Mouse (Mus musculus): ENCODE results near the gene Magi1. TPM values are rescaled to one million over a fixed set of nuclear protein-coding genes. Genes with fewer than 3 reads are reported as not detected.

Gene Magi1
- polyA plus RNA-seq, 1 experiment from 2014 or later = 19.4 TPM

DNA sequence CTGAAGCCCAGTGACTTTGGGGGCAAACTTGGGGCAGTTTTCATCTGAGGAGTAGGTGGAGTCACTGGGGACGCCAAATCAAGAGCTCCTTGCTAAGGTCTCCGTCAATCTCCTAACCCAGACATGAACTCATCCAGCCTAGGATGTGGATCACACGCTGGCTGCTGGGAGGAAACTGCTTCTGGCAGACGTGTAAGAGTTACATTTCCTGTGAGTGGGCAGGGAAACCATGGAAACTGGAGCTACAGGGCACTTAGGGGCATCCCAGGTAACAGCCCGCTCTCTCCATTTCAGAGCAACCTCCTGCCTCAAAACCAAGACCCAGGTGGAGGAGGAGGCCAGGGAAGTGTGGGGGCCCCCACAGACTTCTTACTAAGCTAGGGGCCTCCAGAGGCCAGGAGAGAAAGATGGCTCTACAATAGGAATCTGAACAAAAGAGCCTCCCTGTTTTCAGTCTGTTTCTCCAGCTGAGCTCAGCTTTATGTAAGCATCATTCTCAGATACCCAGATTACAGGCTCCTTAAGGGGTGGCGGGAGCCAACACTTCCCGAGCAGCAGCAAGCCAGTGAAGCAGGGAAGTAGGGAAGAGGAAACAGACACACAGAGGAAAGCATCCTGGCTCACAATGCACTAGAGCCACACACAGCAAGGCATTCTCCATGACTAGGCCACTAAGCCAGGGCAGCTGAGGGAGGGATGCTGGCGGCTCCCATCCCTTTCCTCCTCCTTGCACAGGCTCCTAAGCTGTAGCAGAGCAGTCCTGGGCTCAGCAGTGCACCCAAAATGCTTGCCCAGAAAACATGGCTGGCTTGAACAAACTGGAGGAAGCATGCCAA, 427.7 kb downstream of the Magi1 start:
- 46% methylated on average over 8 of the region's 8 CpGs for WGBS
- Histone ChIP-seq H3K27me3 (ENCODE audit: low read depth, poor library complexity, severe bottlenecking) (no peaks in the 10 kb centered on the region), H3K4me3 (no peak overlapping the region), H3K27ac (replicated peaks) (peak overlapping the region; percentile 74), H3K4me1 (peaks cover 30% of the 10 kb centered on the region), H3K9me3 (replicated peaks) (no peaks in the 10 kb centered on the region), H3K36me3 (0 out of 2 replicates have a peak, but pooled peaks cover 4% of the 10 kb centered on the region)
- DNase-seq (ENCODE audit: low spot score) = peak; percentile 20

DNA sequence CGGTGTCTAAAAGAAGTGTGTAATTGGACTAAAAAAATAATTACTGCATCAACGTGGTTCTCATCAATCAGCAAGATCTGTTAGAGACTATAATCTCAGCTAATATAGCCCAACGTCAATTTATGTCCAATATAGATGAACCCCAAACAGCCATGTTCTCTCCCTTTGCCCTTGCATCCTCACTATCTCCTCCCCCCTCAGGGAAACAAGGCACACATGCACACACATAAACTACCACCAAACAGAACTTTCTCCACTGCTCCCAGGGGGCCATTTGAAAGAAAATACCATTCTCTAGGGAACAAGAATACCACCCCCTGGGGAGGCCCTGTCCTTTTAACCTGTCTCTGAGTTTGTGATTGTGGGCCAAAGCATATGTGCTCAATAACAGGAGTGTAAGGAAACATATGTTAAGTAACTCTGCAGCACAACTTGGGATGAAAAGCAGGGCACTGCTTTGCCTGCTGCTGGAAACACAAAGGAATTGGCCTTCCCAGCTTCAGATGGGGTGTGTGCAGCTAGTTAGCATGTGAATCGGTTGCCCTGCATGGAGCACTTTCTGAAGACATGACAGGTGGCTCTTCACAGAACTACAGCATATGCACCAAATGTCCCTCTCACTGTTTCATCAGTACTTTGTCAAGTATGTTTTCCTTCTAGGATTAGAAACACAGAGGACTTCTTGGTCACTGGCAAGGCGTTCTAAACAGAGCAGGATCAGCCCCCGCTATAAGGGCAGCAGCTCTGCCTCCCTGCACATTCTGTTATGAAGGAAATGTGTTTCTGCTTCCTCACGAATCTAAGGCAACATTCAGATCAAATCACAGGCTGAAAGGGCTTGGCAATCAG, 434.6 kb downstream of the Magi1 start:
- H3K4me3 ChIP-seq = no peak overlapping the region; the same call in 1 of the 2 replicates
- no peaks in the 10 kb centered on the region for H3K27me3 ChIP-seq (ENCODE audit: low read depth, poor library complexity, severe bottlenecking)
- peaks cover 50% of the 10 kb centered on the region for H3K4me1 ChIP-seq
- 45% methylated on average over 7 of the region's 7 CpGs for WGBS
- 0 out of 2 replicates have a peak, but pooled peaks cover 2% of the 10 kb centered on the region for H3K36me3 ChIP-seq
- H3K9me3 ChIP-seq (replicated peaks) = no peaks in the 10 kb centered on the region
- DNase-seq (ENCODE audit: low spot score) = peak; percentile 46
- H3K27ac ChIP-seq (replicated peaks) = peak overlapping the region; percentile 81

DNA sequence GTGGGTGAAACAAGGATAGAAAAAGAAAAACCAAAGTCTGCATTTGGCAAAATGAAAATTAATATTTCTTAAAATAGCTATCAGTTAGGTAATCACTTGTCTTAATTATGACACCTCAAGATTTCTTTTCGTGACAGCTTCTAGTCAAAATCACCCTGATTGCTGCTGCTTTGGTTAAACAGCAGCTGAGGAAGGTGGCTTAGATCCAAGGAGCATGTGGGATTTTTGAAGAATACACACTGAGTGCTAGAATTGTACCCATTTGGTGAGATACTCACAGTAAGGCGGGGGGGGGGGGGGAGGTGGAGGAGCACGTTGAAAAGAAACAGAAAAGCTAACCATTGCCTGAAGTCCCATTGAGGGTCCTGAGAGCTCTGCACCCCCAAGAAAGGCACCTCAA, 438.2 kb downstream of the Magi1 start:
- Histone ChIP-seq H3K36me3 (0 out of 2 replicates have a peak, but pooled peaks cover 2% of the 10 kb centered on the region), H3K4me3 (no peak overlapping the region), H3K9me3 (replicated peaks) (no peaks in the 10 kb centered on the region), H3K27me3 (ENCODE audit: low read depth, poor library complexity, severe bottlenecking) (no peaks in the 10 kb centered on the region), H3K4me1 (peaks cover 45% of the 10 kb centered on the region), H3K27ac (replicated peaks) (no peak overlapping the region)
- no peak for DNase-seq (ENCODE audit: low spot score)
- 83% methylated on average over 3 of the region's 3 CpGs for WGBS

DNA sequence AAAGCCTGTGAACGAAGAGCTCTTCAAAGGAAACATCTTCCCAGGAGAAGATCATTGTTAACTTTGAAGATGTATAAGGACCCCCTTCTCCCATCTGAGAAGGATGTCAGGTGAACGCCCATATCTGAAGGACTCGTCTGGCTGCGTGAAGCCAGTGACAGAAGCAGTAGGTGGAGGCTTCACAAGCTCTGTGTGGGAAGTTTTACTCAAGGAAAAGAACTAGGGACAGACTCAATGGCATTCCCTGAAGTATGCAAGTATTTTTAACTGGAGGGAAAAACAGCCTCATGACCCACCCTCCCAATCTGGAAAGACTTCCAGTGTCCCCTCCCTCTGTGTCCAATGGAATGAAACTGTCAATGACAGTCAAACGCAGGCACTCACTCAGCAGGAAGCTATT, 438.6 kb downstream of the Magi1 start:
- 86% methylated on average over 5 of the region's 5 CpGs for WGBS
- Histone ChIP-seq H3K27ac (replicated peaks) (no peak overlapping the region), H3K9me3 (replicated peaks) (no peaks in the 10 kb centered on the region), H3K36me3 (0 out of 2 replicates have a peak, but pooled peaks cover 2% of the 10 kb centered on the region), H3K4me1 (peaks cover 41% of the 10 kb centered on the region), H3K27me3 (ENCODE audit: low read depth, poor library complexity, severe bottlenecking) (no peaks in the 10 kb centered on the region), H3K4me3 (no peak overlapping the region)
- DNase-seq (ENCODE audit: low spot score) = no peak

DNA sequence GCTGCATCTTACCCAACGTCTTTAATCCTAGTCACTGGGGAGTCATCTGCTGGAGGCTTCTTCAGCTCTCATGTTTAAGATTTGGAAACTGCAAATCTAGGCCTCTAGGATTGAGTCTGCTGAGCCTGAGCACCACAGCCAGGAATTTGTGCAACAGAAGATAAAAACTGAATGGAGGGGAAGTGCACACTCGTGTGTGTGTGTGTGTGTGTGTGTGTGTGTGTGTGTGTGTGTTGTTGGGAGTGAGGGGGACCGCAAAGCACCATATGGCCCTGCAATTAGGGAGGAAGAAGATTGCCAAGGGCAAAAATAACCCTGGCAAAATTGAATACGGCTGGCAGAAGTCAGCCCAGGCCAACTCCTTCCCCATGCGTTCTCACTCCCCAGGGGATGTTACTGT, 439.1 kb downstream of the Magi1 start:
- H3K36me3 ChIP-seq = 0 out of 2 replicates have a peak, but pooled peaks cover 2% of the 10 kb centered on the region
- no peak overlapping the region for H3K27ac ChIP-seq (replicated peaks)
- peaks cover 36% of the 10 kb centered on the region for H3K4me1 ChIP-seq
- H3K9me3 ChIP-seq (replicated peaks) = no peaks in the 10 kb centered on the region
- H3K4me3 ChIP-seq = no peak overlapping the region
- 84% methylated on average over 5 of the region's 5 CpGs for WGBS
- no peaks in the 10 kb centered on the region for H3K27me3 ChIP-seq (ENCODE audit: low read depth, poor library complexity, severe bottlenecking)
- DNase-seq (ENCODE audit: low spot score) = no peak

DNA sequence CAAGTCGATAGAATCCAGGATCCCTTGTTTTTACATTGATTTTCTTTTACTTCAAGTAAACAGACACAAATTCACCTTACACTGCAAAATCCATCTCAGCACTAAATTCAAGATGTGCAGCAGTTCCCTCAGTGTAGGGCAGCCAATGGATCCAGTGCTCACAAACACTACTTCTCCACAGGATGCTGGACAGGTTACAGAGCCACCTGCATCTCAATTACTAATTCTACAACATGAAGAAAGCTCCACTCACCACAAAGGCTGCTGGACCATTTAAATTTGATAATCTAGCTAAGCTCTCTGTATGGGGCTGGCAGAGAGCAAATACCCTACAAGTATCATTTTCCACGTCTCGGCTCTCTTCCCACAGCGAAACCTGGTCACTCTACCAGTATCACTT, 445.3 kb downstream of the Magi1 start:
- Histone ChIP-seq H3K9me3 (replicated peaks) (no peaks in the 10 kb centered on the region), H3K27me3 (ENCODE audit: low read depth, poor library complexity, severe bottlenecking) (no peaks in the 10 kb centered on the region), H3K4me3 (no peak overlapping the region), H3K36me3 (no peaks in the 10 kb centered on the region), H3K27ac (replicated peaks) (no peak overlapping the region), H3K4me1 (peaks cover 5% of the 10 kb centered on the region; the same call in 1 of the 2 replicates)
- WGBS = 87% methylated on average over 4 of the region's 4 CpGs
- DNase-seq (ENCODE audit: low spot score) = no peak

DNA sequence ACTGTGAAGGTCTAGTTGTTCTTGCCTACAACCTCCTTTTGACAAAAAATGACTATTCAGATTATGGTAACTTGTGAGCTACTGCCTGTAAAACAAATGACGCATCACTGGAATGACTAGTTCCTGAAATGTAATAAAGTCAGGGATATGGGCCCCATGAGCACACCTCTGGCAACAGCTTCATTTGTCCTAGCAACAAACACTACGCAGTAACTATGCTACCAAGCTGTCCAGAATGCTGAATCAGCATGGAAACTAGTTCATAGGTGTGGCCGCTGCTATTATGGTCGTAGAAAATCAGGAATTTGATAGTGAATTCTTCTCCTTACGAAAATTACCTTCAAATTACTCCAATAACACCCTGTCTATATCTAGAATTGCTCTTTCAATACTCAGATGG, 447.1 kb downstream of the Magi1 start:
- no peak overlapping the region for H3K4me3 ChIP-seq
- WGBS = 94% methylated on average over 5 of the region's 5 CpGs
- H3K36me3 ChIP-seq = no peaks in the 10 kb centered on the region
- H3K4me1 ChIP-seq = no peaks in the 10 kb centered on the region; the same call in 1 of the 2 replicates
- no peak overlapping the region for H3K27ac ChIP-seq (replicated peaks)
- no peaks in the 10 kb centered on the region for H3K27me3 ChIP-seq (ENCODE audit: low read depth, poor library complexity, severe bottlenecking)
- no peaks in the 10 kb centered on the region for H3K9me3 ChIP-seq (replicated peaks)
- no peak for DNase-seq (ENCODE audit: low spot score)

DNA sequence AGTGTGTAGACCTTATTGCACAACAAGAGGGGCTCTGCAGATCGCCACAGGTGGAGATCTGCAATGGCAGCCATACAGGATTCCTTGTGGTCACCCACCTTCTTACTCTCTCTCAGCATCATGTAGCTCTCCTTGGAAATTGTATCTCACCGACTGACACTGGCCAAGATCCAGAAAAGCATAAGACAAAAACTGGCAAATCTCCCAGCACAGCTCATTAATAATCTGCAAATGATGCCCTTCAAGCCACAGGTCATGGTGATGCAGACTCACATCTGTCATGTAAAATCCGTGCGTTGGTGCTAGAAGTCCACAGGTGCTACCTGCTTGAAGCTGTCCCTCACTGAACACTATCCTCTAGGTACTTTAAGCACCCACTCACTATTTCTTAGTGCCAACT, 448.5 kb downstream of the Magi1 start:
- H3K36me3 ChIP-seq = no peaks in the 10 kb centered on the region
- H3K9me3 ChIP-seq (replicated peaks) = no peaks in the 10 kb centered on the region
- no peak for DNase-seq (ENCODE audit: low spot score)
- whole genome bisulfite sequencing = 96% methylated on average over 4 of the region's 4 CpGs
- no peak overlapping the region for H3K27ac ChIP-seq (replicated peaks)
- H3K4me1 ChIP-seq = peaks cover 1% of the 10 kb centered on the region; the same call in 1 of the 2 replicates
- H3K4me3 ChIP-seq = no peak overlapping the region
- H3K27me3 ChIP-seq (ENCODE audit: low read depth, poor library complexity, severe bottlenecking) = no peaks in the 10 kb centered on the region

DNA sequence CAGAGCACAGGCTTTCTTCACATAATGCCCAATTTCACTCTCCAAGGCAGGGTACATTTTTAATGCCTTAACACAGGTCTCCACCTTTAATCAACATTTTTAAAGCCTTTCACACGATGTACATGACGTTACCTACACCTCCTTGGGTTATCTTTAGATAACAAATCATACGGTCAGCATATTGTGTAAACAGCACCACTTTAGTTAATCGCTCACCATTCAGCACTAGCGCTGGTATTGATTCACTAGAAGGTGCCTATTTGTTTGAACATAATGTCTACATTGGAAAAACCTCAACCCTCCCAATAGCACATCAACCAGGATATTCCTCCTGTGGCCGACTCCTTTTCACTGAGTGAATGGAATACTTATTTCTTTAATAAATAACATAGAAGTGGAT, 455.5 kb downstream of the Magi1 start:
- peaks cover 11% of the 10 kb centered on the region for H3K4me1 ChIP-seq
- H3K27ac ChIP-seq (replicated peaks) = no peak overlapping the region
- no peak for DNase-seq (ENCODE audit: low spot score)
- no peaks in the 10 kb centered on the region for H3K36me3 ChIP-seq
- no peaks in the 10 kb centered on the region for H3K9me3 ChIP-seq (replicated peaks)
- 92% methylated on average over 6 of the region's 6 CpGs for WGBS
- no peaks in the 10 kb centered on the region for H3K27me3 ChIP-seq (ENCODE audit: low read depth, poor library complexity, severe bottlenecking)
- H3K4me3 ChIP-seq = no peak overlapping the region

DNA sequence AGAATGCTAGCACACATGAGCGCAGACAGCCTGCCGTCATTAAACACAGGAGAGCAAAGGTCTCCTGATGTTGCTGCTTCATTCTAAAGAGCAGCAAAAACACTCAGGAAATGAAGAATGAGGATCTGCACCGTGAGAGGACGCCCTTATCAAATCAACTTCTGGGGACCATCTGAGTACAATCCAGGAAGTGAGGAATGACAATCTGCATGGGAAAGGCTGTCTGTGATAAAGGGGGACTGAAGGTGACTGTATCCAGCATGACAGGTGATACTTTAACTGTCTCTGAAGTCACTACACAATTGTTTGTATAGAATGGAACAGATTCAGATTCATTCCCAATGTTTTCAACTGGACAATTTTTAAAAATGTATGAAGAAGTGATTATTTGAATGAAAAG, 456.8 kb downstream of the Magi1 start:
- 83% methylated on average over 4 of the region's 4 CpGs for WGBS
- H3K27ac ChIP-seq (replicated peaks) = no peak overlapping the region
- H3K4me3 ChIP-seq = no peak overlapping the region
- H3K27me3 ChIP-seq (ENCODE audit: low read depth, poor library complexity, severe bottlenecking) = no peaks in the 10 kb centered on the region
- H3K36me3 ChIP-seq = no peaks in the 10 kb centered on the region
- H3K4me1 ChIP-seq = peaks cover 20% of the 10 kb centered on the region
- no peak for DNase-seq (ENCODE audit: low spot score)
- H3K9me3 ChIP-seq (replicated peaks) = no peaks in the 10 kb centered on the region

DNA sequence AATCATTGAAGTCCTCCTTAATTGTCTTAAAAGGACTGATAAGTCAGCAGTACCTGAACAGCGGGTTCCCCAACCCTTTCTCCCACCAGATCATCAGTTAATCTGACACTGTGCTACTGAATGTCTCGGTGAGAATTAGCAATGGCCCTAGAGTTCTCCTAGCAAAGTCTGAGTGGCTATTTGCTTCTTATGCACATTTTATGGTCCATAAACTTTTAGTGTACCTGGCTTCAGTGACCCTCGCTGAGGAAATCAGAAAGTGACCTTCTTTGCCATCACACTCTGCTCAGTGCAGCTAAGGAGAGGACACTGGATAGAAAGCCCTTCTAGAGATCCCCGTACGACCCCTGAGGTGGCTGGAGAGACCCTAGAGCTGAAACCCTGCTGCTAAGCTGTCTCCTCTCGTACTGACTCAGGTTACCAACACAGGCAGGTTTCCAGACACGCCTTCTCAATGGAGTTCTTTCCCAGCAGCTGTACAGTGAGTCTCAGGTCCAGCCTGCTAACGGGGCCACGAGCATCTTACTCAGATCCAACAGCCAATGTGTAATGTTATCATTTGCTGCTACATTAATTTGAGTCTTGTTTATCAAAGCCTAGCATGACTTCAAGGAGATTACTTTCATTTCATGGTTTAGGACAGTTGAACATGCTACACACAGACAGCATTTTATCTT, 461.4 kb downstream of the Magi1 start:
- H3K4me1 ChIP-seq = peaks cover 51% of the 10 kb centered on the region

DNA sequence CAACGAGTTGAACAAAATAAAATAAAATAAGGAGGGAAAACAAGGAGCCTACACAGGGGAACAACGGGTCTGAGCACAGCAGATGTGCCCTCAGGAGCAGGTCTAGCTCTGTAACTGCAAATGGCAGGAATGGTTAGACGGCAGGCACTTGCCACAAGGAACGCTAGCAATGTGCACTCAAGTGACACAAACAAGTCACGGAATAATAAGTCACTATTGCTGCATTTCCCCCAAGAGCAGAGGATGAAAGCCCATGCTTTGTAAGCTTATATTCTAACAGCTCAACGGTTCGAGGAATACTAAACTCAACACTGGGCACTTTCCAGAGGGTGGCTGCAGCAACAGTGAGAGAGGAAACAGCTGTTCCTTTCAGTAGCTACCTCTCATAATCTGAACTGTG, 462.2 kb downstream of the Magi1 start:
- no peak for DNase-seq (ENCODE audit: low spot score)
- Histone ChIP-seq H3K27ac (replicated peaks) (peak overlapping the region; percentile 68), H3K9me3 (replicated peaks) (no peaks in the 10 kb centered on the region), H3K4me3 (no peak overlapping the region), H3K27me3 (ENCODE audit: low read depth, poor library complexity, severe bottlenecking) (no peaks in the 10 kb centered on the region), H3K4me1 (peaks cover 52% of the 10 kb centered on the region), H3K36me3 (no peaks in the 10 kb centered on the region)
- 58% methylated on average over 7 of the region's 7 CpGs for WGBS

More for the DNA sequence above, 461.4 kb downstream of the Magi1 start:
- no peak overlapping the region for H3K4me3 ChIP-seq
- no peaks in the 10 kb centered on the region for H3K36me3 ChIP-seq
- no peak for DNase-seq (ENCODE audit: low spot score)
- WGBS = 83% methylated on average over 9 of the region's 9 CpGs
- H3K27ac ChIP-seq (replicated peaks) = peak overlapping the region; percentile 68
- H3K9me3 ChIP-seq (replicated peaks) = no peaks in the 10 kb centered on the region
- no peaks in the 10 kb centered on the region for H3K27me3 ChIP-seq (ENCODE audit: low read depth, poor library complexity, severe bottlenecking)

Measured in midbrain, embryonic 10.5 days (tissue).